Mouse (Mus musculus) heart, postnatal 0 days (tissue): ENCODE measurements at regions not wholly inside any gene's neighbourhood (a gene's known extent, or its start where the extent isn't known, plus 50 kb on each side); places are given as distances from the start of the nearest gene placed in this dataset.
A peak's percentile ranks its signal among the peaks of the same experiment; 100 is the strongest.

Experiments
- ATAC-seq: fragments of 200-750 bp; cut with Nextera tagmentation; 2 replicates; pipeline ENCODE4 v1.8.0; 2017; ENCODE audit warnings: low read depth, moderate number of reproducible peaks, moderate library complexity; ENCODE audit not compliant: insufficient read depth
- DNase-seq: peaks from one replicate; pipeline ENCODE4 v3.0.0-alpha.2; 2016; ENCODE audit warnings: low spot score
- H3K27ac ChIP-seq: fragments of 300-500 bp; sonication (generic); 2 replicates; pipeline ENCODE4 v1.5.1; 2014; ENCODE audit warnings: low read depth, mild to moderate bottlenecking
- H3K27me3 ChIP-seq: fragments of 300-500 bp; sonication (generic); 2 replicates; pipeline ENCODE4 v1.6.1; 2014; ENCODE audit warnings: low read length, mixed read lengths; ENCODE audit not compliant: control insufficient read depth, insufficient read depth
- H3K36me3 ChIP-seq: fragments of 300-500 bp; sonication (generic); replicated peaks from 2 replicates; pipeline ENCODE4 v1.6.1; 2014; ENCODE audit warnings: low read length, mixed read lengths; ENCODE audit not compliant: control insufficient read depth, insufficient read depth
- H3K4me1 ChIP-seq: fragments of 300-500 bp; sonication (generic); 2 replicates; pipeline ENCODE4 v1.6.1; 2014; ENCODE audit warnings: antibody characterized with exemption; ENCODE audit not compliant: control insufficient read depth, insufficient read depth
- H3K4me2 ChIP-seq: fragments of 300-500 bp; sonication (generic); 2 replicates; pipeline ENCODE4 v1.6.1; 2014; ENCODE audit warnings: low read depth, mild to moderate bottlenecking, low read length, moderate library complexity
- H3K4me3 ChIP-seq: fragments of 300-500 bp; sonication (generic); 2 replicates; pipeline ENCODE4 v1.5.1; 2014; ENCODE audit warnings: low read depth, low read length
- H3K9ac ChIP-seq: fragments of 300-500 bp; sonication (generic); replicated peaks from 2 replicates; pipeline ENCODE4 v1.6.1; 2014; ENCODE audit warnings: low read depth, low read length, mixed read lengths
- H3K9me3 ChIP-seq: fragments of 300-500 bp; sonication (generic); replicated peaks from 2 replicates; pipeline ENCODE4 v1.6.1; 2016; ENCODE audit warnings: low read length; ENCODE audit not compliant: control insufficient read depth
- CTCF ChIP-seq: IDR thresholded peaks from 2 replicates; pipeline ENCODE4 v1.5.1; 2016; ENCODE audit warnings: antibody characterized with exemption, control low read depth, low read depth
- EP300 ChIP-seq: IDR thresholded peaks from 2 replicates; pipeline ENCODE4 v1.6.1; 2016; ENCODE audit warnings: antibody characterized with exemption, low read depth
- WGBS: fragments of 180-500 bp; shearing (Covaris S2); extraction: QIAGEN DNeasy Blood & Tissue Kit; methylation state at CpG from one replicate; pipeline ENCODE4 v1.1.7; 2014; 5-methylcytosine and 5-hydroxymethylcytosine counted together

DNA sequence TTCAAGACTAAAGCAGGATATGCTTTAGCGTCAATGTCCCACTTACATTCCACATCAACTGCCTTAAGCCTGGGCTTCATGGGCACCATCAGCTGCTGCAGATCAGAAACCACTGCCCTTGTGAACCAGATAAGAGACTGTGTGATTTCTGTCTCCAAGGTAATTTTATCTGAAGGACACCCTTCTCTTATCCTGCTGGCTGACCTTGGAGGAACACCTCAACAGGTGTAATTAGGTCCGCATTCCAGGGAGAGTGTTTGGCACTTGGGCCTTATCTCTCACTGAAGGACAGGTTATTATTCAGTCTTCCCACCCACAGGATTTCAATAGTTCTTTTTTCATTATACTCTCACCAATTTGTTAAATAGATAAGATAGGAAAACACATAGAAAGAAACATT lies 583.1 kb upstream of the Kdm8 start:
- DNase-seq (no peak), ATAC-seq (no peak)
- WGBS, result 74% methylated on average over 2 of the region's 2 CpGs
- Histone ChIP-seq H3K9ac (no peak overlapping the region), H3K27ac (no peak overlapping the region), H3K4me3 (no peak overlapping the region), H3K4me2 (no peak overlapping the region), H3K4me1 (no peaks in the 10 kb centered on the region), H3K9me3 (no peaks in the 10 kb centered on the region), H3K36me3 (no peaks in the 10 kb centered on the region), H3K27me3 (no peaks in the 10 kb centered on the region)
- TF ChIP-seq CTCF (no peak), EP300 (no peak)

DNA sequence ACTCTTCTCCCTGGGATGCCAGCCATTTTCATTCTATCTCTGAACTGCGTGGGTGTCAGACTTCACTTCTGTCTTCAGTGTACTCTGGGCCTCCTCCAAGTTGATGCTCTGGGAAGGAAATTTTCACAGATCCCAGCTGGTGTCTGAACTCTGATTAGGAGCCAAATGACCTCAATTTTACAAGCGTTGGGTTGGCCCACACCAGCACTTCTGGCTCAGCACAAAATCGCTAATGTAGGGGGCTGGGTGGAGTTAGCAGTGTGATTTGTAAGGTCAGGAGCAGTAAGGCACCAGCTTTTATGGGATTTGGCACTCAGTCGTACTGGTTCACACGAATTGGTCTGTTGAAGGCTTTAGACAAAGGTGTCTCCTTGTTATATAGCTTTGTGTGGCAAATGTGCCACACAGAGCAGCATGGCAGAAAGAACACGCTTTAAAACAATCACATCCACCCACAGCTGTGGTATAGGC lies 576.3 kb upstream of the Kdm8 start:
- Histone ChIP-seq H3K9me3 (no peaks in the 10 kb centered on the region), H3K36me3 (no peaks in the 10 kb centered on the region), H3K27ac (no peak overlapping the region), H3K4me2 (no peak overlapping the region), H3K9ac (no peak overlapping the region), H3K4me1 (no peaks in the 10 kb centered on the region), H3K4me3 (no peak overlapping the region), H3K27me3 (no peaks in the 10 kb centered on the region)
- no peak for TF ChIP-seq CTCF
- ATAC-seq (peak; percentile 33; the same call in 1 of the 2 replicates), DNase-seq (peak; percentile 25)
- 40% methylated on average over 6 of the region's 6 CpGs for WGBS

DNA sequence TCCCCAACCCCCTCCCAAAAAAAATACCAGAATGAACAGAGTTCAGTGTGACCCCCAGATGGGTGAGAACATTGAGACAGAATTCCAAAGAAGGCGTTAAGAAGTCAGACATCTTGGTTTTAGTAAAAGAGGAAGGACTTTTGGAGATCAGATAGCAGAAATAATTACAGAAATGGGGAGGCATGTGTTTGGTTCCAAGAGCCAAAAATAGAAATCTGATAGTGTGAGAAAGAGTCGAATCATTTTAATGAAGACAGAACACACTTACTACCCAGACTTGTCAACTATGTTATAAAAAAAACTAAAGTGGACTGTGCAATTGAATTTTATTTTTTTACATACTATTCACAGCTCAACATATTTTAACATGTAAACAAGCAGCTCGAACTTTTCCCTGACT lies 575.9 kb upstream of the Kdm8 start:
- H3K36me3 ChIP-seq, result no peaks in the 10 kb centered on the region
- H3K9ac ChIP-seq, result no peak overlapping the region
- WGBS, result 40% methylated on average over 3 of the region's 3 CpGs
- H3K4me2 ChIP-seq, result no peak overlapping the region
- no peak for ATAC-seq
- H3K27ac ChIP-seq, result no peak overlapping the region
- no peak overlapping the region for H3K4me3 ChIP-seq
- TF ChIP-seq CTCF (no peak), EP300 (no peak)
- H3K27me3 ChIP-seq, result no peaks in the 10 kb centered on the region
- no peaks in the 10 kb centered on the region for H3K9me3 ChIP-seq
- peak; percentile 6 for DNase-seq
- no peaks in the 10 kb centered on the region for H3K4me1 ChIP-seq

DNA sequence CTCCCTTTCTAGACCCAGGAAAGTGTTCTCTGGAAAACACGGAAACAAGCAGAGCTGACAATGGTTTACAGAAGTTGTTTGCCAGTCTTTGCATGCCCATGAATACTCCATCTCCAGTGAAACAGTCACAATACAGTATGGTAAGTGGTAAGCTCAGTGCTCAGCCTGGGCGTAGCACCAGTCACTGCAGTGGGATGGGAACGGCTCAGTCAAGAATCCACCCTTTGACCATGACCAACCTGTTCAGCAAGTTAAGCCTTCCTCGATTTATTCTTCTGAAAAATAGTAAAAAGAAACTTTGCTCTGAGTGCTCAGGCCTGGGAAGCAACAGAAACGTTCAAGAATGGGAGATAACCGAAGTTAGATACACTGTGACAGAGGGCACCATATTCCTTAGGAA lies 563.7 kb upstream of the Kdm8 start:
- WGBS, result 70% methylated on average over 6 of the region's 6 CpGs
- ATAC-seq, result no peak
- H3K9ac ChIP-seq, result no peak overlapping the region
- no peak overlapping the region for H3K27ac ChIP-seq
- H3K36me3 ChIP-seq, result no peaks in the 10 kb centered on the region
- H3K4me3 ChIP-seq, result no peak overlapping the region
- no peak for DNase-seq
- no peaks in the 10 kb centered on the region for H3K4me1 ChIP-seq
- TF ChIP-seq CTCF (no peak), EP300 (no peak)
- H3K27me3 ChIP-seq, result no peaks in the 10 kb centered on the region
- no peak overlapping the region for H3K4me2 ChIP-seq
- H3K9me3 ChIP-seq, result no peaks in the 10 kb centered on the region

DNA sequence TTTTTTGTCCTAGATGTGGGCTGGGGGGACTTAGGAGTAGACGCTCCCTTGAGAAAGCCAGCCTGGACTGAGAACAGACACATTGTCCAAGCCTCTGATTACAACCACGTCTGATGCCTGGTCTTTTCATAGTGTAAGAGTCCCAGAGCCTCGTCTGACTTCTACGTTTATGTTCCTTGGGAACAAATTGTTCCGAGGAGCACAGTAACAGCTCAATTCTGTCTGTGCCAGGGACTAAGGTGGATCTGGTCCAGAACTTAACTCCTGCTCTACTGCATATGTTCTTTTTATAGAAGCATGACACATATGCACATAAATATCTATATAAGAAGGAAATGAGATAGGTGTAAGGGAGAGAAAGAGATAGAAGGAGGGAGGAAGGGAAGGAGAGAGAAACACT lies 537.2 kb upstream of the Kdm8 start:
- H3K4me3 ChIP-seq, result no peak overlapping the region
- ATAC-seq, result peak; percentile 80
- H3K9me3 ChIP-seq, result peaks cover 6% of the 10 kb centered on the region; the same call in 1 of the 2 replicates
- no peaks in the 10 kb centered on the region for H3K27me3 ChIP-seq
- H3K27ac ChIP-seq, result peak overlapping the region; percentile 64
- peak; percentile 49; the same call in 1 of the 2 replicates for TF ChIP-seq EP300
- no peak for TF ChIP-seq CTCF
- peak; percentile 47 for DNase-seq
- H3K9ac ChIP-seq, result no peak overlapping the region
- no peaks in the 10 kb centered on the region for H3K4me1 ChIP-seq
- no peak overlapping the region for H3K4me2 ChIP-seq
- WGBS, result 39% methylated on average over 5 of the region's 5 CpGs
- no peaks in the 10 kb centered on the region for H3K36me3 ChIP-seq

DNA sequence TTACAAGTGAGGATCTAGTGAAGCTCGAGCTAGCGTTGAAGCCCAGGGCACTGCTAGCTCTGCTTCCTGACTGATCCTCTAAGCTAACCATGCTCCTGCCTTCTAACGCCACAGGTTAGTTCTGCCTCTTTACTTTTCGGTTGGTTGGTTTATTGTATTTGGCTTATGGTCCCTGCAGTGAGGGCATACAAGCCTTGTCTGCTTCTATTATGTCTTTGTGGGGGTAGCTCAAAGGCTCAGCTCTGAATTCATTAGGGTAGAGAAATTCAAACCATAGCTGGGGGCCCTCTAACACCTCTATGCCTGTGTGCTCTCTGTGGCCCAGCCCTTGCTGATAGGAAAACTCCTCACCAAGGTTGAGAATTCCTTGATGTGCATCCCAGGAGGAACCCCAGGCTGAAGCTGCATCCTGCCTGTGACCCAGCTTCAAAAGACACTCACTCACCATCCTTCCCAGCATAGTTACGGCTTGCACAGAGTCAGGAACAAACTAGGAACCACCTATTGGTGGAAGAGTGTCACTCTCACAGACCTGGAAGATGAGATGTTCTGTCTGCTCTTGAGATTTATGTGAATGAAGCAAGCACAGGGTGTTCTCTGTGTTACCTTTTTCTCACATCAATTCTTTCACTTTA lies 536.7 kb upstream of the Kdm8 start:
- Histone ChIP-seq H3K4me3 (no peak overlapping the region), H3K27me3 (no peaks in the 10 kb centered on the region), H3K27ac (peak overlapping the region; percentile 64), H3K9ac (no peak overlapping the region), H3K9me3 (peaks cover 3% of the 10 kb centered on the region; the same call in 1 of the 2 replicates), H3K36me3 (no peaks in the 10 kb centered on the region), H3K4me2 (no peak overlapping the region), H3K4me1 (no peaks in the 10 kb centered on the region)
- TF ChIP-seq EP300, result no peak
- WGBS, result 59% methylated on average over 5 of the region's 5 CpGs
- no peak for DNase-seq
- 0 out of 2 replicates have a peak, but pooled peaks have one; percentile 4 for ATAC-seq
